Mouse (Mus musculus) C2C12 (cell line): Measurements from ENCODE around the gene Clybl. TPM values are rescaled to one million over a fixed set of nuclear protein-coding genes. Genes with fewer than 3 reads are reported as not detected.

Experiments used
- H3K27me3 ChIP-seq: one replicate; pipeline ENCODE4 v1.6.1; 2011; ENCODE audit not compliant: control insufficient read depth, insufficient read depth, insufficient read length
- H3K36me3 ChIP-seq: one replicate; pipeline ENCODE4 v1.6.1; 2011; ENCODE audit not compliant: control insufficient read depth, insufficient read depth
- H3K4me3 ChIP-seq: one replicate; pipeline ENCODE4 v1.5.1; 2011; ENCODE audit warnings: mild to moderate bottlenecking, control low read depth; ENCODE audit not compliant: poor library complexity, insufficient read depth, severe bottlenecking
- H3K79me2 ChIP-seq: one replicate; pipeline ENCODE4 v1.6.1; 2011; ENCODE audit not compliant: control insufficient read depth, insufficient read depth
- H3K79me3 ChIP-seq: one replicate; pipeline ENCODE4 v1.6.1; 2011; ENCODE audit warnings: low read depth, control low read depth
- H3ac ChIP-seq: one replicate; pipeline ENCODE3; 2011; ENCODE audit warnings: low read depth; ENCODE audit not compliant: control insufficient read depth, insufficient read length
- CEBPB ChIP-seq: IDR thresholded peaks from one replicate; pipeline ENCODE4 v1.6.1; 2011; ENCODE audit warnings: low read depth, mild to moderate bottlenecking, control low read depth, moderate library complexity
- CTCF ChIP-seq: IDR thresholded peaks from one replicate; pipeline ENCODE4 v1.5.1; 2011; ENCODE audit not compliant: control insufficient read depth, insufficient read depth, insufficient read length
- FOSL1 ChIP-seq: IDR thresholded peaks from one replicate; pipeline ENCODE4 v1.8.0; 2011; ENCODE audit warnings: mild to moderate bottlenecking, low read length; ENCODE audit not compliant: poor library complexity, insufficient read depth, severe bottlenecking
- MAX ChIP-seq: IDR thresholded peaks from one replicate; pipeline ENCODE4 v1.6.1; 2011; ENCODE audit warnings: mild to moderate bottlenecking, control low read depth
- MYOD1 ChIP-seq: IDR thresholded peaks from one replicate; pipeline ENCODE4 v1.6.1; 2011; ENCODE audit warnings: low read depth; ENCODE audit not compliant: control insufficient read depth, insufficient read length
- MYOG ChIP-seq: IDR thresholded peaks from one replicate; pipeline ENCODE4 v1.6.1; 2011; ENCODE audit not compliant: control insufficient read depth, insufficient read length; ENCODE audit errors: extremely low read depth
- USF1 ChIP-seq: IDR thresholded peaks from one replicate; pipeline ENCODE4 v1.6.1; 2011; ENCODE audit warnings: low read depth, mild to moderate bottlenecking, control low read depth, moderate library complexity
- polyA plus RNA-seq: library from polyadenylated mRNA; unstranded; fragments of >200 nt; fragmentation: generic; extraction: Trizol; gene quantifications from one replicate; pipeline ENCODE4 v1.2.1, GENCODE M21; 2012; ENCODE audit warnings: missing spikeins

Clybl gene
- polyA plus RNA-seq, 1 experiment: 5.2 TPM

- no peaks in the 10 kb centered on the region for H3K36me3 ChIP-seq
- H3K27me3 ChIP-seq: no peaks in the 10 kb centered on the region
- no peak for TF ChIP-seq MAX
- TF ChIP-seq CTCF: peak; percentile 70
Measured at GRCm38 (mm10) chr14:122223461-122224102, 42.1 kb downstream of the Clybl start.

GRCm38 (mm10) chr14:122224103-122224494, 42.6 kb downstream of the Clybl start:
- no peaks in the 10 kb centered on the region for H3K27me3 ChIP-seq
- no peaks in the 10 kb centered on the region for H3K79me3 ChIP-seq
- no peaks in the 10 kb centered on the region for H3K36me3 ChIP-seq
- no peaks in the 10 kb centered on the region for H3K79me2 ChIP-seq
- TF ChIP-seq MAX (no peak), MYOD1 (no peak), USF1 (no peak), CEBPB (no peak), MYOG (no peak), FOSL1 (no peak), CTCF (no peak)
- no peak overlapping the region for H3ac ChIP-seq
- no peak overlapping the region for H3K4me3 ChIP-seq

More at GRCm38 (mm10) chr14:122223461-122224102, 42.1 kb downstream of the Clybl start:
- Histone ChIP-seq H3ac (no peak overlapping the region), H3K79me2 (no peaks in the 10 kb centered on the region), H3K4me3 (no peak overlapping the region), H3K79me3 (no peaks in the 10 kb centered on the region)

- Histone ChIP-seq H3K4me3 (no peak overlapping the region), H3K27me3 (no peaks in the 10 kb centered on the region)
- TF ChIP-seq USF1: no peak
- no peak for TF ChIP-seq MYOG
- TF ChIP-seq CTCF: no peak
- no peak for TF ChIP-seq FOSL1
- no peak for TF ChIP-seq CEBPB
- no peak for TF ChIP-seq MYOD1
- TF ChIP-seq MAX: no peak
Measured at GRCm38 (mm10) chr14:122224501-122224928, 43.0 kb downstream of the Clybl start.

GRCm38 (mm10) chr14:122225479-122226132, 44.1 kb downstream of the Clybl start:
- H3K79me3 ChIP-seq: no peaks in the 10 kb centered on the region
- peaks cover 3% of the 10 kb centered on the region for H3K27me3 ChIP-seq
- no peaks in the 10 kb centered on the region for H3K36me3 ChIP-seq
- TF ChIP-seq CEBPB (no peak), MYOG (no peak), CTCF (no peak), MAX (no peak), USF1 (no peak), MYOD1 (no peak), FOSL1 (no peak)
- H3K4me3 ChIP-seq: no peak overlapping the region
- H3ac ChIP-seq: no peak overlapping the region
- no peaks in the 10 kb centered on the region for H3K79me2 ChIP-seq

More at GRCm38 (mm10) chr14:122224501-122224928, 43.0 kb downstream of the Clybl start:
- Histone ChIP-seq H3K36me3 (no peaks in the 10 kb centered on the region), H3K79me2 (no peaks in the 10 kb centered on the region), H3ac (no peak overlapping the region), H3K79me3 (no peaks in the 10 kb centered on the region)

GRCm38 (mm10) chr14:122226133-122226515, 44.6 kb downstream of the Clybl start:
- no peaks in the 10 kb centered on the region for H3K79me2 ChIP-seq
- no peaks in the 10 kb centered on the region for H3K36me3 ChIP-seq
- no peak overlapping the region for H3ac ChIP-seq
- no peak overlapping the region for H3K4me3 ChIP-seq
- H3K27me3 ChIP-seq: peaks cover 5% of the 10 kb centered on the region
- no peaks in the 10 kb centered on the region for H3K79me3 ChIP-seq
- no peak for TF ChIP-seq USF1
- TF ChIP-seq CEBPB: no peak
- no peak for TF ChIP-seq FOSL1
- TF ChIP-seq MYOD1: no peak
- no peak for TF ChIP-seq CTCF
- TF ChIP-seq MYOG: no peak
- no peak for TF ChIP-seq MAX
